In genomic region chr2:148043976-148044876, GRCm38 (mm10) we compare ENCODE assay signal across 9 mouse cellular contexts. TPM values are rescaled to one million over a fixed set of nuclear protein-coding genes. Genes with fewer than 3 reads are reported as not detected.
DNase-seq lines count a peak whose midpoint lies in the region; ATAC-seq and TF ChIP-seq lines count a peak whose summit lies in the region.
"Had no signal": no experiment of that assay in that cellular context is flagged by ENCODE, and none has a peak within 500 bp of the region (broad histone marks: within the 10 kb centered on the region; RNA-seq: fewer than 3 reads in every experiment).

No protein-coding gene starts in this region.

- in situ Hi-C loops in ES-E14 (cut with MboI; ENCODE audit: low sequenced_read_pairs in 2 of 2, unreplicated experiment in 2 of 2), result loop anchor here (5.0 to 25.0 kb wide), 5 partner anchors 239 to 1832 kb away; partner anchors contain the start of genes Insm1 (in 1 of the 2) and Nkx2-4 (in 1 of the 2)

- no peak overlapping the region for H3K4me3 ChIP-seq in heart, adult 2 months
- H3K4me3 ChIP-seq in ES-E14 (ENCODE audit: insufficient read depth in 1 of 2, low read depth in 1 of 2, low read length in 2 of 2, poor library complexity in 1 of 2, severe bottlenecking in 1 of 2), result peak overlapping the region; percentile 13 to 26; a peak in 2 of 4 replicates
- H3K4me3 ChIP-seq in hindbrain, embryonic 16.5 days (ENCODE audit: low read length), result peak overlapping the region; percentile 18; the same call in 1 of the 2 replicates
- H3K4me3 ChIP-seq in midbrain, embryonic 15.5 days, result peak overlapping the region; percentile 19

- TF ChIP-seq POLR2A in heart, adult 2 months (IDR thresholded peaks at IDR 0.05; ENCODE audit: insufficient read depth, low read depth, low read length), result no peak

- H3K9ac ChIP-seq in heart, adult 2 months (ENCODE audit: low read depth, low read length), result no peak overlapping the region
- no peak overlapping the region for H3K9ac ChIP-seq in ES-E14 (ENCODE audit: insufficient read depth, low read depth, low read length, poor library complexity, severe bottlenecking)
- H3K9ac ChIP-seq in hindbrain, embryonic 16.5 days (ENCODE audit: low read depth, low read length), result no peak overlapping the region; the same call in 1 of the 2 replicates
- no peak overlapping the region for H3K9ac ChIP-seq in midbrain, embryonic 15.5 days

- H3K27me3 ChIP-seq in heart, adult 2 months (ENCODE audit: control insufficient read depth, insufficient read depth, low read length), result peaks cover 47% of the 10 kb centered on the region
- peaks cover 75% of the 10 kb centered on the region for H3K27me3 ChIP-seq in hindbrain, embryonic 16.5 days (replicated peaks; ENCODE audit: control insufficient read depth, insufficient read depth, low read length)
- H3K27me3 ChIP-seq in midbrain, embryonic 15.5 days (replicated peaks), result peaks cover 91% of the 10 kb centered on the region

- H3K4me1 ChIP-seq in heart, adult 2 months (ENCODE audit: control insufficient read depth, insufficient read depth, low read length), result peaks cover 1% of the 10 kb centered on the region; the same call in 1 of the 2 replicates
- peaks cover 0 to 10% of the 10 kb centered on the region in 2 experiments; a peak in 2 of 4 replicates for H3K4me1 ChIP-seq in ES-E14 (ENCODE audit: control insufficient read depth in 2 of 2, insufficient read depth in 2 of 2, low read length in 2 of 2, poor library complexity in 1 of 2)
- peaks cover 2% of the 10 kb centered on the region for H3K4me1 ChIP-seq in hindbrain, embryonic 16.5 days (ENCODE audit: control insufficient read depth, insufficient read depth, low read depth, low read length)
- peaks cover 16% of the 10 kb centered on the region for H3K4me1 ChIP-seq in midbrain, embryonic 15.5 days

- WGBS in heart, adult 2 months, result 6% methylated on average over 71 of the region's 71 CpGs
- under 1% methylated on average over 69 of the region's 71 CpGs for WGBS in hindbrain, embryonic 16.5 days
- under 1% methylated on average over 71 of the region's 71 CpGs for WGBS in midbrain, embryonic 15.5 days

- no peak for TF ChIP-seq CTCF in heart, adult 2 months (IDR thresholded peaks at IDR 0.05)

- no peaks in the 10 kb centered on the region for H3K36me3 ChIP-seq in heart, adult 2 months (ENCODE audit: control insufficient read depth, insufficient read depth, low read length)
- H3K36me3 ChIP-seq in ES-E14 (ENCODE audit: control insufficient read depth, insufficient read depth, low read length, poor library complexity, severe bottlenecking), result no peaks in the 10 kb centered on the region
- no peaks in the 10 kb centered on the region for H3K36me3 ChIP-seq in hindbrain, embryonic 16.5 days (ENCODE audit: control insufficient read depth, insufficient read depth, low read length)
- H3K36me3 ChIP-seq in midbrain, embryonic 15.5 days (replicated peaks), result no peaks in the 10 kb centered on the region

- DNase-seq in heart, adult 2 months, result peak; percentile 4 to 21
- DNase-seq in heart, postnatal 10 days, result no peak
- no peak for DNase-seq in ES-E14 (ENCODE audit: low read depth, low spot score)
- DNase-seq in left cerebral cortex, postnatal 10 days (ENCODE audit: extremely low spot score in 1 of 2, low spot score in 2 of 2), result no peak
- DNase-seq in spleen, adult 18-20 months, result no peak

- no peaks in the 10 kb centered on the region for H3K79me2 ChIP-seq in heart, adult 2 months (replicated peaks; ENCODE audit: control insufficient read depth, insufficient read depth, low read length)

- intact Hi-C loops in heart, adult 2 months (cut with DNase I), result loop anchor here (10.0 kb wide), 1 partner anchor 669 kb away; no protein-coding TSS in a partner anchor
- intact Hi-C loops in heart, postnatal 10 days (cut with DNase I), result no loop called here
- intact Hi-C loops in left cerebral cortex, postnatal 10 days (cut with DNase I), result loop anchor here (5.0 to 10.0 kb wide), 2 partner anchors 239 to 1212 kb away; no protein-coding TSS in a partner anchor

- TF ChIP-seq EP300 in heart, adult 2 months (IDR thresholded peaks at IDR 0.05; ENCODE audit: insufficient read depth, low read depth, low read length), result no peak

- peak overlapping the region; percentile 24 for H3K4me2 ChIP-seq in hindbrain, embryonic 16.5 days (ENCODE audit: low read length)
- peak overlapping the region; percentile 16; the same call in 1 of the 2 replicates for H3K4me2 ChIP-seq in midbrain, embryonic 15.5 days

- no peak for ATAC-seq in hindbrain, embryonic 16.5 days
- no peak for ATAC-seq in midbrain, embryonic 15.5 days (replicated peaks)
- ATAC-seq in inflammation-experienced regulatory T-cells, adult 6 months, result no peak

- no peaks in the 10 kb centered on the region for H3K9me3 ChIP-seq in ES-E14 (ENCODE audit: control insufficient read depth, insufficient read depth, low read depth, low read length)
- H3K9me3 ChIP-seq in hindbrain, embryonic 16.5 days (ENCODE audit: control insufficient read depth, low read length), result no peaks in the 10 kb centered on the region
- no peaks in the 10 kb centered on the region for H3K9me3 ChIP-seq in midbrain, embryonic 15.5 days

- H3K27ac ChIP-seq in heart, adult 2 months, result no peak overlapping the region
- H3K27ac ChIP-seq in ES-E14 (ENCODE audit: insufficient read depth, low read depth, low read length, poor library complexity, severe bottlenecking), result no peak overlapping the region
- H3K27ac ChIP-seq in hindbrain, embryonic 16.5 days (ENCODE audit: low read depth, low read length), result no peak overlapping the region
- no peak overlapping the region for H3K27ac ChIP-seq in midbrain, embryonic 15.5 days

TF ChIP-seq in ES-E14, 5 proteins besides CTCF, POLR2A, EP300 and RAD21:
- TF ChIP-seq HCFC1 (IDR thresholded peaks at IDR 0.05; ENCODE audit: borderline replicate concordance, insufficient read depth, low read length) (no peak), MAFK (IDR thresholded peaks at IDR 0.05; ENCODE audit: insufficient read depth, low read depth, low read length) (no peak), ZC3H11A (IDR thresholded peaks at IDR 0.05; ENCODE audit: borderline replicate concordance, low read depth, low read length) (no peak), ZNF384 (IDR thresholded peaks at IDR 0.05; ENCODE audit: low read depth, low read length) (no peak), CHD2 (IDR thresholded peaks at IDR 0.05; ENCODE audit: low read depth, low read length) (no peak)

RNA-seq across cellular contexts. Expression of gene Foxa2, which starts 2.5 kb away (rescaled TPM):
- total RNA-seq in heart, adult 2 months (2021), result not detected
- 0.35 TPM in 1 of 2 replicates, not detected in the other for polyA plus RNA-seq in heart, adult 2 months (2012; rRNA removed)
- not detected for total RNA-seq in heart, postnatal 10 days (2021)
- total RNA-seq in ES-E14 (2012; rRNA removed), result 0.11 and 1.5 TPM in 2 replicates
- polyA plus RNA-seq in hindbrain, embryonic 16.5 days (2015; fragmentation: Nextera tagmentation; extraction: Ambion mirVana), result 0.75 and 1.2 TPM in 2 replicates
- 5.2 and 6.1 TPM in 2 replicates for polyA plus RNA-seq in midbrain, embryonic 15.5 days (2015; fragmentation: Nextera tagmentation; extraction: Ambion mirVana)
- not detected for total RNA-seq in left cerebral cortex, postnatal 10 days (2021)
- not detected for polyA plus RNA-seq in inflammation-experienced regulatory T-cells, adult 6 months (2017; shearing (Covaris generic))
- total RNA-seq: CH12.LX had no signal

Comparison
In these comparisons a context has a peak if more than half of its experiments do, and no peak if none do; other contexts are left out.
1. DNase-seq: peak in heart, adult 2 months (2 of 2); none in heart, postnatal 10 days (0 of 2), ES-E14 (single experiment), left cerebral cortex, postnatal 10 days (0 of 2) and spleen, adult 18-20 months (0 of 2).